Mouse (Mus musculus): ENCODE measurements around the gene Ptov1.

Gene Ptov1

GRCm38 (mm10) chr7:44857042-44857552 is 12.5 kb downstream of the Ptov1 start, which contains the start of gene Pnkp:
Gene Pnkp, plus strand, starts transcription at chr7:44857139.
- DNase-seq = peak; percentile 87

GRCm38 (mm10) chr7:44856265-44856916 is 13.2 kb downstream of the Ptov1 start:
- no peak for DNase-seq

DNA sequence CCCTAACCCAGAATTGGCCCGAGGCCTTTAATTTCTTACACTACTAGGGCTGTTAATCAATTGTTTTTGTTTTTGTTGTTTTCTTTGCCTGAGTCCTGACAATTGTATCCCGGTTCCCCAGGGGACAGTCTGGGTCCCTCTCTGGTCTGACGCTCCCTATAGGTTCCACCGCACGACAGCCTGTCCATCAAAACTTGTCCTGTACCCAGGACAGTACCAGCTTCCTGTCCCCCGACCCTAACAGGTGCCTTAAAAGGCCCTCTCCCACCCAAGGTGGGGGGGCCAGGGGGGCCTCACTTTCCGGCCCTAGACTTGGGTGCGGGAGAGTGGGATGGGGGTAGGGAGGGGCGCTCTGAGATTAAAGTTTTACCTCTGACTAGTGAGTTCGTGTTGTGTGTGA is 14.6 kb downstream of the Ptov1 start:
- no peak for DNase-seq

GRCm38 (mm10) chr7:44854356-44855031 is 15.1 kb downstream of the Ptov1 start:
- peak; percentile 95 for DNase-seq

GRCm38 (mm10) chr7:44853596-44854355 is 15.8 kb downstream of the Ptov1 start:
- no peak for DNase-seq

DNA sequence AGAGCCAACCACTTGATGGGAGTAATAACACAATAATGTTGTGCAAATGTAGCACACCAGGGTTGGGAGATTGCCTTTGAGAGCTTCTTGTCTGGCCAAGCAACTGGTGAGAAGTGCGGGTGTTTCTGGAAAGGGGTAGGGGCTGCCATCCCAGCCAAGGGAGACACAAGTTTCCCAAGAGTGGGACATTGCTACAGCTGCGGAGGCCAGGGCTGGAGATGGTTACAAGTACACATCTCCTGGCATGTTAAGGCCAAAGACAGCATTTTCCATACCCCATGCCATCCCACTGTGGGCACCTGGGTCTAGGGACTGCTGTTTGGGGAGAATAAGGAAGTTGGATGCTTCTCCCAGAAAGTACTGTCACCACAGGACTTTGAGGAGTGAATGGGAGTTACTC is 16.5 kb downstream of the Ptov1 start:
- DNase-seq = no peak

DNA sequence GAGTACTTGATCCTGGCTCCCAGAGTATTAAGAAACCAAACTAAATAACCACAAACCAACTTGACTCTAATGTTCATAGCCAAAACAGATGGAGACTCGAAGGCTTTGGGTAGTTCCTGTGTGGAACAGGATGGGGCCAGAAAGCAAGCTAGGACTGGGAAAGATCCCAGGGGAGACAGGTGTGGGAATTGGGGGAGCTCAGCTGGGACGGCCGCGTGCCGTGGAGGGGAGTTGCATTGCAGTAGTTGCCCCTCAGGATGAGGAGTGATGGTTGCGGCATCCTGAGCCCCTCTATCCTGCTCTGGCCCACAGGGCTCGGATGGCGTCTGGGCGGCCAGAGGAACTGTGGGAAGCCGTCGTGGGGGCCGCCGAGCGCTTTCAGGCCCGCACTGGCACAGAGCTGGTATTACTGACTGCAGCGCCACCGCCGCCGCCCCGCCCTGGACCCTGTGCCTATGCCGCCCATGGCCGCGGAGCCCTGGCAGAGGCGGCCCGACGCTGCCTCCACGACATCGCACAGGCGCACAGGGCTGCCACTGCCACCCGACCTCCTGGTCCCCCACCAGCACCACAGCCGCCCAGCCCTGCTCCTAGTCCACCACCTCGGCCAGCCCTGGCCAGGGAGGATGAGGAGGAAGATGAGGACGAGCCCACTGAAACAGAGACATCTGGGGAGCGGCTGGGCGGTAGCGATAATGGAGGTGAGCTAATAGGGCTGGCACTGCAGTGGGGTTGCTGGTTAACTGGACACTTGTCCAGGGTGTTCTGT is 17.1 kb downstream of the Ptov1 start:
- DNase-seq = no peak

DNA sequence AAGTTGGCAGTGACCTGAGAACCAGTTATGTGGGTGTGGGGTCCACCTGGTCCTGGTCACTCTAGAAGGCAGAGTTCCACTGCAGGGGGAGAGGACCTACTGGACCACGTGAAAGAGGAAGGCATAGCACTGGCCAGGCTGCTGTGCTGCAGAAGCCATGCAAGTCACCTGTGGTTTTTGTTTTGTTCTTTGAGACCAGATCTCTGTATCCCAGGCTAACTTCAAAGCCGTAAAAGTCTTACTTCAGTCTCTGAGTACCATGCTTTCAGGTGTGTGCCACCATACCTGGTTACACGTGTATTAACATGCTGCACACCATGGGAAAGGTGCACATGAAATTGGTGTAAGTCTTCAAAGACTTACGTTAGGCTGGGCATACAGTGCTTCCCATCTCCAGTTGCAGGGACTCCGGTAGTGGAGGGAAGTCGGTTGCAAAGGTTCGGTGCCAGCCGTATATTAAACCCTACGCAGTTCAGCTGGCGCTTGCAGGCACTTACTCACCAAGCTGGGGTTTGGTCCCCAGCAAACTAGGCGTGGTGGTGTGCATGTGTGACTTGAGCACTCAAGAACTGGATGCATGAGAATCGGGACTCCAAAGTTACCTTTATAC is 17.9 kb downstream of the Ptov1 start:
- DNase-seq = no peak

GRCm38 (mm10) chr7:44850789-44851624 is 18.6 kb downstream of the Ptov1 start:
- DNase-seq = no peak

DNA sequence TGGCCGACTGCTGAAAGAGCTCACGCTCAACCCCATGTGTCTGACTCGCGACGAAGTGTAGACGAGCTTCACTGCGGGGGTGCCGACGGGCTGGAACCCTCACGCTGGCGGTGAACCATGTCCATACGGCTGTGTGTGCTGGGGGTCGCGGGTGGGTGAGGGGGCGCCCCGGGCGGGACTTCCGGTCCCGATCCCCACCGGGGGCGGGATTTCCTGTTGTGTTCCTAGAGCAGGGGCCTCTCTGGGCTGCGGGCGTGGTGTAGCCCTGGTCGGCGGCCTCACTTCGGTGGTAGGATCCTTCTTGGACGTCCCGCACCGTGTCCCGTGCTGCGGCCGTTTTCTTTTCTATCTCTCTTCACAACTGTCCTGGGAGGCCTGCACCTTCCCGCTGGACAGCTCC is 19.4 kb downstream of the Ptov1 start:
- peak; percentile 80 for DNase-seq

GRCm38 (mm10) chr7:44849416-44850111 is 20.0 kb downstream of the Ptov1 start:
- DNase-seq = peak; percentile 91

DNA sequence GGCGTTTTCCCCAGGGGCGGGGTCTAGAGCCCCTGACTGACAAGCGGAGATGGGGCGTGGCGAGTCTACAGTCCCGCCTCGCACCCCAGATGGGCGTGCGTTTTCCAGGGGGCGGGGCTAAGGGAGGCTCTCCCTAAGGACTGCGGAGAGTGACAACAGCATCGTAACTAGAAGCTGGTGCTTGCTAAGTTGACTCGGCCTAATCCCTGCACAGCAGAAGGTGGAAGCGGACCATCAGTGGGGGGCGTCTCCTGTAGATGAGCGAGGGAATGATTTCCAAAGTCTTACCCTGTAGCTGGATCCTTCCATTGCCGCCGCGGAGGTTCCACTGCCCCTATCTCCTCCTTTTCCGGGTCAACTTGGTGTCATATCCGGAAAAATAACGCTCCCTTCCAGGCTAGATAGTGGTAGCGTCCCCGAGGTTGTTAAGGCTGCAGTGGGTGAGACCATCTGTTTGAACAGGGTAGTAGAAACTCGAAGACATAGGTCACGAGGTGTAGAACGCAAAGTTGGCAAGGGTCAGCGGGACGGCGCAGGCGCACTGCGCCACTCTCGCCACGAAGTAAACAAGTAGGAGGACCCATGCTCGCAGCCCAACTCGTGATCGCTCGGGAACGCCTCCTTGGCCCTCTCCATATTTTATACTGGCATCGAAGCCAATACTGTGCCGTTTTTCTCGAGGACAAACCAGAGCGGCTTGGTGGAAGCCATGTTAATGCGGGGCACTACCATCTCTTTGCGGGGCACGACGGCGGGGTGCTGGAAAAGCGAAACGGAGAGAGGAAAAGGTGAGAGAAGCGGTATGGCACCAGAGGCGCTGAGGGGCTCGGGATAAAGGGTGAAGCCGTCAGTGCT is 20.8 kb downstream of the Ptov1 start, which contains the start of the genes Akt1s1 and Tbc1d17:
Gene Akt1s1 (plus strand): TSS at position 431 of the 855 bp plus-strand sequence.
Gene Tbc1d17 (minus strand): TSS at position 519 of the 855 bp plus-strand sequence.
- DNase-seq = peak; percentile 99

- no peak for DNase-seq
Measured at GRCm38 (mm10) chr7:44847772-44848171, 21.8 kb downstream of the Ptov1 start.

DNA sequence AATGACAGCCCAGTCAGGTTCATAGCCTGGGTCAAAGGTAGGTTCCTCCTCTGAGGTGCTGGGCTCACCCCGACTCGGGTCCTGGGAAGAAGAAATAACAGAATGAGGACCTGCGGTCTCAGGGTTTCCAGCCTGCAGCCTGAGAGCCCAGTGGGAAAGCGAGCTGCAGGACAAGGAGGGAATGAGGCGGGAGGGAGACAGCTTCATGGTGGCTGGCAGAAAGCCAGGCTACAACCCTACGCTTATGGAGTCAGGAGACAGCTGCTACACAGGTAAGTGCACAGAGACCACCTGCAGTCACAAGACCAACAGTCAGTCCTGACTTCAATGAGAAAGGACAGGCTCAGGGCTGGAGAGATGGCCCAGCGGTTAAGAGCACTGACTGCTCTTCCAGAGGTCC is 22.8 kb downstream of the Ptov1 start:
- DNase-seq = no peak

- no peak for DNase-seq
Measured at GRCm38 (mm10) chr7:44845006-44845405, 24.6 kb downstream of the Ptov1 start.

DNA sequence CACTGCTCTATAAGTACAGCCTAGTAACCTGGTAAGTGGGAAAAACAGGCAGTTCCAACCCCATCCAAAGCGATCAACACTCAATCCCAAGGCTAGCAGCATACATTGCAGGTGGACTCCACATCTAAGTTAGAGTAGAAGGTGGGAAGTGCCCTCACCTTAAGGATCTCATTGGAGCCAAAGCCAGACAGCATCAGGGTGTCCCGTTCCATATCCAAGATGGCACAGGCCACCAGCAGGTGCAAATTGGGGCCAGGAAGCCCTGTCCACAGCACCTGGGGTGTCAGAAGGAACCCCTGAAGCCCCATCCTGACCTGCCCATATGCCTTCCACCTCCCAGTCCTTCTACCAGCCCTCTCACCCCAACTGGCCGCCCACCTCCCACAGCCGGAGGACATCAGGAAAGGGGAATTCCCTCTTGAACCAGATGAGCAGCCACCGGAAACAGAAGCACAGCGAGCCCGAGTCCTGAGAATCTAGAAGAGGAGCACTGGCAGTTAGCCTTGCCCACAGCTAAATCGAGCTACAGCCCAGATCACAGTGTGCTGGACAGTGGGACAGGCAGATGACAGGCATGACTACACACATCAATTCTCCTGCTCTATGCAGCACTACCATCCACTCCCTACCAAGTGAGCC is 27.6 kb downstream of the Ptov1 start:
- no peak for DNase-seq

DNA sequence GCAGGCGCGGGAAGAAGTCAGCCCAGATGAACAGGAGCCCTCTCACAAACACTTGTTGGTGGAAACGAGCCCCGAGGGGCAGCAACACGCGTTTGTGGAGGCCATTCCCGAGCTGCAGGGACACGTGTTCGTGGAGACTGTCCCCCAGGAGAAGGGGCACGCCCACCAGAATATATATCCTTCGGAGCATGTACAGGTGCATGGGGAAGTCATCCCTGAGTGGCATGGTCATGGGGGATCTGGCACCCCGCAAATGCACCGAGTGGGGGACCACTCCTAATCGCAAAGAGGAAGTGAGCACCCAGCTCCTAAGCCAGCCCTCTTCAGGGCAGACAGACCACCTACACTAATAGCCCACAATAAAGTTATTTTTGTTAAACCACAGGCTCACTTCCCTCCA is 29.2 kb downstream of the Ptov1 start:
- no peak for DNase-seq

DNA sequence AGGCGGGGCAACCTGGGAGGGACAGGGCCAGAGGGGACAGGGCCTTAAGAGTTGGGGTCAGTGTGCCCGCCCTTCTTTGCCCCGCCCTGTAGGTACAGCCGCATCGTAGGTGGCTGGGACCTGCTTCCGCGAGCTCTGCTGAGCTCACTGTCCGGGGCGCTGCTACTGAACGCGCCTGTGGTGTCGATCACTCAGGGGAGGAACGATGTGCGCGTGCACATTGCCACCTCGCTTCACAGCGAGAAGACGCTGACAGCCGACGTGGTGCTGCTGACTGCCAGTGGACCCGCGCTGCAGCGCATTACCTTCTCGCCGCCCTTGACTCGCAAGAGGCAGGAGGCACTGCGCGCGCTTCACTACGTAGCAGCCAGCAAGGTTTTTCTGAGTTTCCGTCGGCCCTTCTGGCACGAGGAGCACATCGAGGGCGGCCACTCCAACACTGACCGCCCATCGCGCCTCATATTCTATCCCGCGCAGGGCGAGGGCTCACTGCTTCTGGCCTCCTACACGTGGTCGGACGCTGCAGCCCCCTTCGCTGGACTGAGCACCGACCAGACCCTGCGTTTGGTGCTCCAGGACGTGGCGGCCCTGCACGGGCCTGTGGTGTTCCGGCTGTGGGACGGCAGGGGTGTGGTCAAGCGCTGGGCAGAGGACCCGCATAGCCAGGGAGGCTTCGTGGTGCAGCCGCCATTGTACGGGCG is 29.9 kb downstream of the Ptov1 start:
- peak; percentile 43 for DNase-seq

DNA sequence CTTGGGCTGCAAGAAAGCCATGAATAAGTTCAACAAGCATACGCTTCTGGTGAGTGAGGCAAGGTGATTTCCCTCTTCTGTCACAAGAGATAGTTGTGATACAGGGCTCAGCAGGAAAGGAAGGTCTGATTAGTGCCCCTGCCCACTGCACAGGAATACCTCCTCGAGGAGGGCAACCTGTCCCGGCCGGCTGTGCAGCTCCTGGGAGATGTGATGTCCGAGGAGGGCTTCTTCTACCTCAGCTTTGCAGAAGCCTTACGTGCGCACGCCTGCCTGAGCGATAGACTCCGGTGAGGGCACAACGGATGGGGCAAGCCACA is 30.5 kb downstream of the Ptov1 start:
- DNase-seq = no peak
